Mouse (Mus musculus): ENCODE measurements around the gene Olfr229. TPM values are rescaled to one million over a fixed set of nuclear protein-coding genes. Genes with fewer than 3 reads are reported as not detected.

Gene Olfr229
- polyA plus RNA-seq (2012; rRNA removed), result not detected in 2 replicates

DNA sequence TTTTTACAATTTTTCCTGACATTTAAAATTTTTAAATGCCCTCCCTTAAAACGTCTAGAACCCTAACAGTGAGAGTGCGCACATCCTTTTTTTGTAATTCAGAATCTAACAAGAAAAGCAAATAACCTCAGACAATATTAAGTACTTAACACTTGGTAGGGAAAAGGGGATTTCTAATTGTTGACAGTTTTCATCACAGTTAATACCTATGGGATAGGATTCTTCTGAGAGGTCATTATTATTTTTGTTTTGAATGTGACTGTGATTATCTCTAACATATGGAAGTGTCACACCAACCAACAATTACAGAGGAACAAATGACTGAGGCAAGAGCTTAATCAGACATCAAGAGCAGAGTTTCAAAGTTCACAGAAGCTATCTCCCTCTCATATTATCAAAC lies at the start of gene Olfr229:
Gene Olfr229 (plus strand): TSS at position 301 of the 400 bp plus-strand sequence.

DNA sequence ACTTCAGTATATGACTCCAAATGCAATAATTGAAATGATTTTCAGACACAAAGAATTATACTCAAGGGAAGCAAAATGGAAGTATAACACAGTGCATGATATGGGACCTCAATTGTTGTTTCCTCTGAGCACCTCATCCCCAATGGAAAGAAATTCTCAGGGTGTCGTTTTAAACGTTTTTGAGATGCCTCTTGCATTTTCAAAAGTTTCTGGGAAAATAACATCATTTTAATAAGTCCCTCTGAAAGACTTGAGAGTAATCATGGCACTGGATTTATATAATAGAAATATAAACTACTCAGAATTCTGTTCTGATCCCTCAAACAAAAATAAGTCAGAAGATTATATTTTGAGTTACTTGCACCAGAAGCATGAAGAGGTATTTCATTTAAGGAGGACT lies 41.0 kb upstream of the Olfr229 start, which contains the start of gene Olfr972:
Gene Olfr972 (plus strand): TSS at position 301 of the 400 bp plus-strand sequence.

DNA sequence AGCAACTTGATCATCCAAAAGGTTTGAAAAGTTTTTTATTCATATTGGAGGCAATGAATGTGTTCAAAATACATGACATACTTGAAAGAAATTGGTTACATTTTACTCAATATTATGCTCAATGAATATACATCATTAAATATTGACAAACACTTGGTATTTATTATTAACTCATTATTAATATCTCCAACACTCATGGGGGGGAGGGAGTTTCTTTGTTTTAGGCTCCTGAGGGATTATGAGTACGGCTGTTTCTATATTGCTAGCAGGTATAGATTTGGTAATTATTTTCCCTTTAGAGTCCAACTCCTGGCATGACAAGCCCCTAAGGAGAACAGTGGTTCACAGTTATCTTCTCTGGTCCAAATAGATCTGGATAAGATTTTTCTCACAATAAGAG lies 30.1 kb downstream of the Olfr229 start, which contains the start of gene Olfr974:
Gene Olfr974 (plus strand): TSS at position 301 of the 400 bp plus-strand sequence.

DNA sequence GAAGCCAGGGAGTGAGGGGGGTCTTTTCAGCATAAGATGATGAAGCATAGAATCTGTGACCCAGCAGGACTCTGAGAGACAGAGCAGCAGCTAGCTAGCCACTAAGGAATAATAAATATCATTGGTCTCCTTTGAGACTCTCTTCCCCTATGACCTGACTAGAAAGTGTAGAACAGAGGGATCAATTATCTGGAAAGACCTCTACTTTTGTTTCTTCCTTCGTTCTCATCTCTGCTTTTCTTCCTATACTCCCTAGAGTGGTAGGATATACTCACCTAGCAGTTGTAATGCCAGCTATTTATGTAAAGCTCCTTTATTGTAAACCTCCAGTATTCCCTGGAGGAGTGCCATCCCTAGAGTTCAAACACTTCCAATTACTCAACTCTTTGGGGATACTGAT lies 44.8 kb downstream of the Olfr229 start, which contains the start of gene Olfr975:
Gene Olfr975 (minus strand): TSS at position 101 of the 400 bp plus-strand sequence.

DNA sequence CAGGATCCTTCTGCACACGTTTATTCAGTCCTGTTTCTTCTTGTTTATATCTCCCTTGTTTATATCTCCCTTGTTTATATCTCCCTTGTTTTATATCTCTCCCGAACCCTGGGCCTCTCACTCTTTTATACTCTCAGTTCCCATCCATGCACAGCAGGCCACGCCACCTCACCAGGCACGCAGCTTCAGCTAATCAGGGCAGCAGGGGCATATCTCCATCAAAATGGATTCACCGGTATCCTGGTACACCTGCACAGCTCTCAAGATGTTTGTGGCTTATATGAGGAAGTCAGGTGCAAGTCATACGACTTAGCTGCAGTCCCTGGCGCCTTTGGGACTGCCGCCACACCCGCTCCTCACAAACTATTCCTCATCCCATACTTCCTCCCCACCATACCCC lies 53.9 kb downstream of the Olfr229 start, which contains the start of gene Olfr976:
Gene Olfr976 (minus strand): TSS at position 101 of the 400 bp plus-strand sequence.

Other genes with a start within 250 kb of the Olfr229 start
- not detected in 2 replicates for gene Olfr963, start 240.1 kb upstream of the Olfr229 start, polyA plus RNA-seq (2012; rRNA removed)
- gene Olfr149, start 200.2 kb upstream of the Olfr229 start, polyA plus RNA-seq (2012; rRNA removed), result not detected in 2 replicates
- not detected in 2 replicates for gene Olfr965, start 196.0 kb upstream of the Olfr229 start, polyA plus RNA-seq (2012; rRNA removed)
- gene Olfr150, start 176.4 kb upstream of the Olfr229 start, polyA plus RNA-seq (2012; rRNA removed), result not detected in 2 replicates
- gene Olfr967, start 161.1 kb upstream of the Olfr229 start, polyA plus RNA-seq (2012; rRNA removed), result not detected in 2 replicates
- not detected in 2 replicates for gene Olfr968, start 124.1 kb upstream of the Olfr229 start, polyA plus RNA-seq (2012; rRNA removed)
- not detected in 2 replicates for gene Olfr969, start 116.4 kb upstream of the Olfr229 start, polyA plus RNA-seq (2012; rRNA removed)
- not detected in 2 replicates for gene Olfr970, start 98.5 kb upstream of the Olfr229 start, polyA plus RNA-seq (2012; rRNA removed)
- not detected in 2 replicates for gene Olfr971, start 70.5 kb upstream of the Olfr229 start, polyA plus RNA-seq (2012; rRNA removed)
- gene Olfr972, start 40.9 kb upstream of the Olfr229 start, polyA plus RNA-seq (2012; rRNA removed), result not detected in 2 replicates
- gene Olfr974, start 30.2 kb downstream of the Olfr229 start, polyA plus RNA-seq (2012; rRNA removed), result not detected in 2 replicates
- gene Olfr975, start 44.7 kb downstream of the Olfr229 start, polyA plus RNA-seq (2012; rRNA removed), result 0.08 TPM in 1 of 2 replicates, not detected in the other
- gene Olfr976, start 53.8 kb downstream of the Olfr229 start, polyA plus RNA-seq (2012; rRNA removed), result 1.4 and 1.5 TPM in 2 replicates
- not detected in 2 replicates for gene Olfr978, start 84.8 kb downstream of the Olfr229 start, polyA plus RNA-seq (2012; rRNA removed)
- not detected in 2 replicates for gene Olfr979, start 96.1 kb downstream of the Olfr229 start, polyA plus RNA-seq (2012; rRNA removed)
- not detected in 2 replicates for gene Olfr980, start 102.2 kb downstream of the Olfr229 start, polyA plus RNA-seq (2012; rRNA removed)
- gene Olfr981, start 114.1 kb downstream of the Olfr229 start, polyA plus RNA-seq (2012; rRNA removed), result not detected in 2 replicates
- not detected in 2 replicates for gene Olfr982, start 166.5 kb downstream of the Olfr229 start, polyA plus RNA-seq (2012; rRNA removed)
- not detected in 2 replicates for gene Olfr983, start 186.3 kb downstream of the Olfr229 start, polyA plus RNA-seq (2012; rRNA removed)
- gene Olfr984, start 206.9 kb downstream of the Olfr229 start, polyA plus RNA-seq (2012; rRNA removed), result not detected in 2 replicates
- not detected in 2 replicates for gene Olfr985, start 222.8 kb downstream of the Olfr229 start, polyA plus RNA-seq (2012; rRNA removed)
- not detected in 2 replicates for gene Tmem225, start 240.8 kb downstream of the Olfr229 start, polyA plus RNA-seq (2012; rRNA removed)